Mouse (Mus musculus) lung, postnatal 0 days (tissue): Measurements from ENCODE around the gene Cmss1. TPM values are rescaled to one million over a fixed set of nuclear protein-coding genes. Genes with fewer than 3 reads are reported as not detected.

ENCODE experiments used
- ATAC-seq: fragments of 200-750 bp; cut with Nextera tagmentation; 2 replicates; pipeline ENCODE4 v1.8.0; 2017; ENCODE audit warnings: moderate library complexity
- DNase-seq: peaks from one replicate; pipeline ENCODE4 v3.0.0-alpha.2; 2016; ENCODE audit warnings: low spot score
- H3K27ac ChIP-seq: fragments of 300-500 bp; sonication (generic); 2 replicates; pipeline ENCODE4 v1.5.1; 2014; ENCODE audit warnings: antibody characterized with exemption, mild to moderate bottlenecking, low read length, mixed read lengths
- H3K27me3 ChIP-seq: fragments of 300-500 bp; sonication (generic); replicated peaks from 2 replicates; pipeline ENCODE4 v1.6.1; 2014; ENCODE audit warnings: low read length, mixed read lengths; ENCODE audit not compliant: insufficient read depth
- H3K36me3 ChIP-seq: fragments of 300-500 bp; sonication (generic); 2 replicates; pipeline ENCODE4 v1.6.1; 2014; ENCODE audit warnings: low read length, mixed read lengths; ENCODE audit not compliant: insufficient read depth
- H3K4me1 ChIP-seq: fragments of 300-500 bp; sonication (generic); 2 replicates; pipeline ENCODE4 v1.6.1; 2014; ENCODE audit warnings: antibody characterized with exemption, low read depth, low read length, mixed read lengths; ENCODE audit not compliant: insufficient read depth
- H3K4me2 ChIP-seq: fragments of 300-500 bp; sonication (generic); replicated peaks from 2 replicates; pipeline ENCODE4 v1.6.1; 2014; ENCODE audit warnings: low read depth, mild to moderate bottlenecking, low read length, moderate library complexity, mixed read lengths
- H3K4me3 ChIP-seq: fragments of 300-500 bp; sonication (generic); 2 replicates; pipeline ENCODE4 v1.5.1; 2014; ENCODE audit warnings: low read depth, low read length
- H3K9ac ChIP-seq: fragments of 300-500 bp; sonication (generic); replicated peaks from 2 replicates; pipeline ENCODE4 v1.6.1; 2014; ENCODE audit warnings: low read depth, mild to moderate bottlenecking
- H3K9me3 ChIP-seq: fragments of 300-500 bp; sonication (generic); 2 replicates; pipeline ENCODE4 v1.6.1; 2016; ENCODE audit warnings: low read length, mixed read lengths
- CTCF ChIP-seq: IDR thresholded peaks from 2 replicates; pipeline ENCODE4 v1.5.1; 2016; ENCODE audit warnings: antibody characterized with exemption, mild to moderate bottlenecking
- EP300 ChIP-seq: IDR thresholded peaks from 2 replicates; pipeline ENCODE4 v1.6.1; 2016; ENCODE audit warnings: antibody characterized with exemption, mild to moderate bottlenecking, control low read depth
- WGBS: fragments of 180-500 bp; shearing (Covaris S2); extraction: QIAGEN DNeasy Blood & Tissue Kit; methylation state at CpG from one replicate; pipeline ENCODE4 v1.1.7; 2014; 5-methylcytosine and 5-hydroxymethylcytosine counted together
- polyA plus RNA-seq: library from polyadenylated mRNA; unstranded; fragments of >200 nt; fragmentation: Nextera tagmentation; extraction: Ambion mirVana; gene quantifications from 2 replicates; pipeline ENCODE4 v1.2.1, GENCODE M21; 2015

The Cmss1 gene
- 23.1 and 27.3 TPM in 2 replicates for polyA plus RNA-seq

- Histone ChIP-seq H3K27me3 (no peaks in the 10 kb centered on the region), H3K9ac (peak within 1 kb of the TSS; percentile 55), H3K36me3 (no peaks in the 10 kb centered on the region), H3K4me2 (peak within 1 kb of the TSS; percentile 87), H3K4me1 (0 out of 2 replicates have a peak, but pooled peaks cover 3% of the 10 kb centered on the region), H3K4me3 (peak within 1 kb of the TSS; percentile 73), H3K9me3 (no peaks in the 10 kb centered on the region), H3K27ac (peak within 1 kb of the TSS; percentile 57)
- DNase-seq: peak; percentile 90
- TF ChIP-seq CTCF (peak; percentile 19; the same call in 1 of the 2 replicates), EP300 (peak; percentile 62; the same call in 1 of the 2 replicates)
- peak; percentile 96 for ATAC-seq
- WGBS: 2% methylated on average over 64 of the region's 64 CpGs
These were observed at the start of gene Cmss1 for GRCm38 (mm10) chr16:57606444-57607227. Gene Cmss1, minus strand, starts transcription at chr16:57606864.

GRCm38 (mm10) chr16:57649888-57650287 is 43.2 kb upstream of the Cmss1 start:
- H3K4me2 ChIP-seq: no peak overlapping the region
- DNase-seq (no peak), ATAC-seq (peak; percentile 52)
- H3K4me1 ChIP-seq: no peaks in the 10 kb centered on the region
- H3K9me3 ChIP-seq: no peaks in the 10 kb centered on the region
- TF ChIP-seq EP300 (no peak), CTCF (no peak)
- no peaks in the 10 kb centered on the region for H3K36me3 ChIP-seq
- no peaks in the 10 kb centered on the region for H3K27me3 ChIP-seq
- 24% methylated on average over 2 of the region's 2 CpGs for WGBS
- no peak overlapping the region for H3K9ac ChIP-seq
- H3K4me3 ChIP-seq: no peak overlapping the region
- no peak overlapping the region for H3K27ac ChIP-seq

- WGBS: 66% methylated on average over 10 of the region's 10 CpGs
- H3K4me2 ChIP-seq: no peak overlapping the region
- TF ChIP-seq EP300 (no peak), CTCF (no peak)
- H3K9me3 ChIP-seq: no peaks in the 10 kb centered on the region
- ATAC-seq (no peak), DNase-seq (no peak)
- H3K27ac ChIP-seq: no peak overlapping the region
- H3K4me3 ChIP-seq: no peak overlapping the region
- H3K4me1 ChIP-seq: no peaks in the 10 kb centered on the region
- H3K9ac ChIP-seq: no peak overlapping the region
- H3K36me3 ChIP-seq: no peaks in the 10 kb centered on the region
- no peaks in the 10 kb centered on the region for H3K27me3 ChIP-seq
These were observed 34.8 kb upstream of the Cmss1 start for GRCm38 (mm10) chr16:57641346-57641885.

- no peak overlapping the region for H3K27ac ChIP-seq
- no peaks in the 10 kb centered on the region for H3K4me1 ChIP-seq
- no peak overlapping the region for H3K9ac ChIP-seq
- TF ChIP-seq CTCF: no peak
- no peak for TF ChIP-seq EP300
- H3K9me3 ChIP-seq: no peaks in the 10 kb centered on the region
- WGBS: 28% methylated on average over 5 of the region's 5 CpGs
- no peaks in the 10 kb centered on the region for H3K27me3 ChIP-seq
- ATAC-seq: no peak
- H3K36me3 ChIP-seq: no peaks in the 10 kb centered on the region
- peak; percentile 37 for DNase-seq
- no peak overlapping the region for H3K4me2 ChIP-seq
- H3K4me3 ChIP-seq: no peak overlapping the region
These were observed 28.1 kb upstream of the Cmss1 start for GRCm38 (mm10) chr16:57634766-57635165.

GRCm38 (mm10) chr16:57634191-57634590 is 27.5 kb upstream of the Cmss1 start:
- H3K27me3 ChIP-seq: no peaks in the 10 kb centered on the region
- H3K9me3 ChIP-seq: no peaks in the 10 kb centered on the region
- no peak overlapping the region for H3K4me2 ChIP-seq
- no peak overlapping the region for H3K27ac ChIP-seq
- no peak overlapping the region for H3K9ac ChIP-seq
- WGBS: 8% methylated on average over 6 of the region's 6 CpGs
- no peaks in the 10 kb centered on the region for H3K4me1 ChIP-seq
- ATAC-seq (peak; percentile 56; the same call in 1 of the 2 replicates), DNase-seq (peak; percentile 81)
- no peaks in the 10 kb centered on the region for H3K36me3 ChIP-seq
- TF ChIP-seq EP300 (no peak), CTCF (peak; percentile 85)
- no peak overlapping the region for H3K4me3 ChIP-seq

- no peak for ATAC-seq
- WGBS: 5% methylated on average over 1 of the region's 1 CpGs
- Histone ChIP-seq H3K4me3 (no peak overlapping the region), H3K9ac (no peak overlapping the region), H3K4me1 (0 out of 2 replicates have a peak, but pooled peaks cover 3% of the 10 kb centered on the region), H3K36me3 (no peaks in the 10 kb centered on the region), H3K27me3 (no peaks in the 10 kb centered on the region), H3K27ac (no peak overlapping the region), H3K4me2 (no peak overlapping the region), H3K9me3 (no peaks in the 10 kb centered on the region)
- TF ChIP-seq EP300 (no peak), CTCF (peak; percentile 78)
- DNase-seq: peak; percentile 60
These were observed 5.1 kb upstream of the Cmss1 start for GRCm38 (mm10) chr16:57611768-57612167.
